Mouse (Mus musculus) bone marrow, adult 2 months (tissue): Measurements from ENCODE around the gene Hspb7. TPM values are rescaled to one million over a fixed set of nuclear protein-coding genes. Genes with fewer than 3 reads are reported as not detected.

ENCODE experiments used
- H3K27ac ChIP-seq: fragments of 200-500 bp; 2 replicates; pipeline ENCODE4 v1.5.1; 2012; ENCODE audit warnings: low read depth, mild to moderate bottlenecking, control low read depth, inconsistent platforms, low read length; ENCODE audit not compliant: control insufficient read depth, poor library complexity, insufficient read depth
- H3K4me1 ChIP-seq: fragments of 200-500 bp; 2 replicates; pipeline ENCODE4 v1.6.1; 2011; ENCODE audit warnings: low read length; ENCODE audit not compliant: control insufficient read depth, insufficient read depth
- H3K4me3 ChIP-seq: fragments of 200-500 bp; replicated peaks from 2 replicates; pipeline ENCODE3; 2011; ENCODE audit warnings: mild to moderate bottlenecking, low read depth, low read length, control low read depth; ENCODE audit not compliant: control insufficient read depth
- CTCF ChIP-seq: fragments of 200-500 bp; IDR thresholded peaks from 2 replicates; pipeline ENCODE4 v1.5.1; 2011; ENCODE audit warnings: low read length, control low read depth; ENCODE audit not compliant: control insufficient read depth, insufficient read depth
- POLR2A ChIP-seq: fragments of 200-500 bp; IDR thresholded peaks from 2 replicates; pipeline ENCODE4 v1.6.1; 2011; ENCODE audit warnings: low read depth, mild to moderate bottlenecking, control low read depth, low read length, borderline replicate concordance; ENCODE audit not compliant: control insufficient read depth
- WGBS: fragments of 180-500 bp; shearing (Covaris S2); methylation state at CpG from one replicate; pipeline ENCODE4 v1.1.7; 2018; 5-methylcytosine and 5-hydroxymethylcytosine counted together
- polyA plus RNA-seq: library from polyadenylated mRNA; stranded (reverse); fragments of >200 nt; gene quantifications from 2 replicates; pipeline ENCODE4 v1.2.4, GENCODE M21; 2011; ENCODE audit warnings: low replicate concordance; ENCODE audit not compliant: missing spikeins, insufficient read depth, insufficient read length

Hspb7 gene
- polyA plus RNA-seq, 1 experiment = 0.72 TPM

DNA sequence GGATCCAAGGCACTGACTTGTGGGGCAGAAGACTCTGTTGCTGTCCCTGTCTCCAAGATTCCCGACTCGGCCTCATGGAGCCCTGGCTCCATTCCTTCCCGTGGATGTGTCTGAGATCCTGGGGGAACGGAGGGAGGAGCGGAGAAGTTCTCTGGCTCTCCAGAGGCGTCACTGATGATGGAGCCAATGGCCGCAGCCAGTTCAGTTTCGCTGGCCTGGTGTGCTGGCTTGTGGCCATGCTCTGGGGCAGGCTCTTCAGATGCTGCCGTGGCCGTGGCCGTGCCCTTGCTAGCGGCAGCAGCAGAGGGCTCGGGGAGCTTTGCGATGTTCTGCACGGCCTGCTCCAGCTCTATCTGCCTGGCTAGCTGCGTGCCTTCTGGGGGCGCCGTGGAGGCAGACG is 53.9 kb downstream of the Hspb7 start:
- peaks cover 1% of the 10 kb centered on the region; the same call in 1 of the 2 replicates for H3K4me1 ChIP-seq
- 95% methylated on average over 19 of the region's 19 CpGs for WGBS
- no peak overlapping the region for H3K4me3 ChIP-seq
- TF ChIP-seq POLR2A (no peak), CTCF (no peak)
- H3K27ac ChIP-seq = no peak overlapping the region

Other genes with a start within 250 kb of the Hspb7 start
- gene Rsg1, start 206.8 kb upstream of the Hspb7 start, polyA plus RNA-seq = 2.1 TPM in 1 of 2 replicates, not detected in the other
- 1.1 TPM in 1 of 2 replicates, not detected in the other for gene Arhgef19, start 181.3 kb upstream of the Hspb7 start, polyA plus RNA-seq
- 5.7 and 14.2 TPM in 2 replicates for gene Epha2, start 119.5 kb upstream of the Hspb7 start, polyA plus RNA-seq
- not detected in 2 replicates for gene Fam131c, start 52.6 kb upstream of the Hspb7 start, polyA plus RNA-seq
- gene Clcnka, start 22.1 kb upstream of the Hspb7 start, polyA plus RNA-seq = not detected in 2 replicates
- not detected in 2 replicates for gene Clcnkb, start 4.8 kb upstream of the Hspb7 start, polyA plus RNA-seq
- not detected in 2 replicates for gene Srarp, start 15.3 kb downstream of the Hspb7 start, polyA plus RNA-seq
- gene Zbtb17, start 23.9 kb downstream of the Hspb7 start, polyA plus RNA-seq = 12.1 and 24.1 TPM in 2 replicates
- 22.2 and 33.2 TPM in 2 replicates for gene Spen, start 117.8 kb downstream of the Hspb7 start, polyA plus RNA-seq
- 1.2 and 9.3 TPM in 2 replicates for gene Fblim1, start 185.3 kb downstream of the Hspb7 start, polyA plus RNA-seq
- 0.57 and 1.8 TPM in 2 replicates for gene Tmem82, start 197.9 kb downstream of the Hspb7 start, polyA plus RNA-seq
- gene Slc25a34, start 203.0 kb downstream of the Hspb7 start, polyA plus RNA-seq = 5.6 and 5.8 TPM in 2 replicates
- 16.5 and 24.5 TPM in 2 replicates for gene Plekhm2, start 244.1 kb downstream of the Hspb7 start, polyA plus RNA-seq